Mouse (Mus musculus) C2C12 (cell line): Measurements from ENCODE around the gene Wdtc1.
A peak's percentile ranks its signal among the peaks of the same experiment; 100 is the strongest.

Experiments used
- CEBPB ChIP-seq: IDR thresholded peaks from one replicate; pipeline ENCODE4 v1.6.1; 2011; ENCODE audit warnings: low read depth, mild to moderate bottlenecking, control low read depth, moderate library complexity
- CTCF ChIP-seq: IDR thresholded peaks from one replicate; pipeline ENCODE4 v1.5.1; 2011; ENCODE audit not compliant: control insufficient read depth, insufficient read depth, insufficient read length
- FOSL1 ChIP-seq: IDR thresholded peaks from one replicate; pipeline ENCODE4 v1.8.0; 2011; ENCODE audit warnings: mild to moderate bottlenecking, low read length; ENCODE audit not compliant: poor library complexity, insufficient read depth, severe bottlenecking
- MAX ChIP-seq: IDR thresholded peaks from one replicate; pipeline ENCODE4 v1.6.1; 2011; ENCODE audit warnings: mild to moderate bottlenecking, control low read depth
- USF1 ChIP-seq: IDR thresholded peaks from one replicate; pipeline ENCODE4 v1.6.1; 2011; ENCODE audit warnings: low read depth, mild to moderate bottlenecking, control low read depth, moderate library complexity

GRCm38 (mm10) chr4:133370298-133371274 lies 17.3 kb upstream of the Wdtc1 start:
- no peak for TF ChIP-seq CTCF
- TF ChIP-seq MAX, result peak; percentile 16
- no peak for TF ChIP-seq USF1
- no peak for TF ChIP-seq FOSL1
- no peak for TF ChIP-seq CEBPB
